Mouse (Mus musculus) CH12.LX (cell line): ENCODE measurements around the gene Stat1. TPM values are rescaled to one million over a fixed set of nuclear protein-coding genes. Genes with fewer than 3 reads are reported as not detected.
A peak's percentile ranks its signal among the peaks of the same experiment; 100 is the strongest.

ENCODE experiments used
- DNase-seq: peaks from one replicate; pipeline ENCODE4 v3.0.0-alpha.2; 2013; ENCODE audit errors: extremely low read depth
- H3K27ac ChIP-seq: 2 replicates; pipeline ENCODE4 v1.5.1; 2012; ENCODE audit warnings: low read depth, mild to moderate bottlenecking, control low read depth, moderate library complexity; ENCODE audit not compliant: insufficient read depth
- H3K27me3 ChIP-seq: replicated peaks from 2 replicates; pipeline ENCODE3; 2012; ENCODE audit warnings: inconsistent platforms
- H3K36me3 ChIP-seq, 2 experiments: replicated peaks in 1 of 2; 2 replicates each; pipeline versions ENCODE3 to v1.6.1; 2012; ENCODE audit warnings: inconsistent platforms in 1 of 2, low read length in 1 of 2, mild to moderate bottlenecking in 1 of 2, mixed read lengths in 1 of 2, moderate library complexity in 1 of 2; ENCODE audit not compliant: control insufficient read depth in 1 of 2, insufficient read depth in 1 of 2
- H3K4me1 ChIP-seq, 2 experiments: 2 replicates each; pipeline ENCODE4 v1.6.1; 2012; ENCODE audit warnings: inconsistent platforms in 1 of 2, moderate library complexity in 1 of 2; ENCODE audit not compliant: insufficient read depth in 2 of 2, control insufficient read depth in 1 of 2
- H3K4me2 ChIP-seq: 2 replicates; pipeline ENCODE4 v1.6.1; 2012; ENCODE audit warnings: low read depth, mild to moderate bottlenecking, control low read depth; ENCODE audit not compliant: poor library complexity, insufficient read depth, severe bottlenecking
- H3K4me3 ChIP-seq, 3 experiments: fragments of 150-350 bp in 1 of 3; sonication (generic) in 1 of 3; replicated peaks in 1 of 3; 2 replicates each; pipeline versions ENCODE3 to v1.5.1; 2011 to 2012; ENCODE audit warnings: low read depth in 2 of 3, low read length in 2 of 3, mild to moderate bottlenecking in 2 of 3, moderate library complexity in 2 of 3, control low read depth in 1 of 3, improper control_type of control experiment in 1 of 3, inconsistent platforms in 1 of 3, mixed read lengths in 1 of 3; ENCODE audit not compliant: poor library complexity in 1 of 3
- H3K79me2 ChIP-seq: replicated peaks from 2 replicates; pipeline ENCODE4 v1.6.1; 2012; ENCODE audit warnings: mild to moderate bottlenecking, moderate library complexity; ENCODE audit not compliant: control insufficient read depth, poor library complexity, insufficient read depth, severe bottlenecking; ENCODE audit errors: extremely low read depth
- H3K9ac ChIP-seq: 2 replicates; pipeline ENCODE4 v1.6.1; 2012; ENCODE audit warnings: low read depth, mild to moderate bottlenecking, control low read depth, moderate library complexity; ENCODE audit not compliant: insufficient read depth
- H3K9me3 ChIP-seq: replicated peaks from 2 replicates; pipeline ENCODE3; 2012; ENCODE audit warnings: low read length, inconsistent platforms, mixed read lengths
- BHLHE40 ChIP-seq: IDR thresholded peaks from 2 replicates; pipeline ENCODE4 v1.6.1; 2011; ENCODE audit warnings: mild to moderate bottlenecking, low read depth, low read length, improper control_type of control experiment
- CHD1 ChIP-seq: IDR thresholded peaks from 2 replicates; pipeline ENCODE4 v1.6.1; 2012; ENCODE audit warnings: low read depth, low read length, improper control_type of control experiment, inconsistent platforms
- CHD2 ChIP-seq: IDR thresholded peaks from 2 replicates; pipeline ENCODE4 v1.6.1; 2011; ENCODE audit warnings: low read length, improper control_type of control experiment
- CTCF ChIP-seq, 2 experiments: IDR thresholded peaks in 1 of 2; conservative IDR thresholded peaks in 1 of 2; 2 replicates each; pipeline ENCODE4 v1.5.1; 2011 to 2012; ENCODE audit warnings: low read depth in 2 of 2, low read length in 2 of 2, improper control_type of control experiment in 1 of 2, inconsistent platforms in 1 of 2, mild to moderate bottlenecking in 1 of 2, moderate library complexity in 1 of 2
- E2F4 ChIP-seq: IDR thresholded peaks from 2 replicates; pipeline ENCODE4 v1.6.1; 2011; ENCODE audit warnings: low read depth, low read length, improper control_type of control experiment; ENCODE audit not compliant: insufficient replicate concordance
- ELF1 ChIP-seq: IDR thresholded peaks from 2 replicates; pipeline ENCODE4 v1.6.1; 2014; ENCODE audit warnings: low read depth, mild to moderate bottlenecking, inconsistent platforms, low read length, improper control_type of control experiment
- EP300 ChIP-seq: IDR thresholded peaks from 2 replicates; pipeline ENCODE4 v1.6.1; 2011; ENCODE audit warnings: low read length, improper control_type of control experiment
- ETS1 ChIP-seq: conservative IDR thresholded peaks from 2 replicates; pipeline ENCODE4 v1.6.1; 2012; ENCODE audit warnings: low read depth, mild to moderate bottlenecking, inconsistent platforms, low read length, improper control_type of control experiment, moderate library complexity
- GABPA ChIP-seq: IDR thresholded peaks from 2 replicates; pipeline ENCODE4 v1.6.1; 2012; ENCODE audit warnings: low read depth, low read length, improper control_type of control experiment, inconsistent platforms; ENCODE audit not compliant: insufficient replicate concordance
- HCFC1 ChIP-seq: IDR thresholded peaks from 2 replicates; pipeline ENCODE4 v1.6.1; 2012; ENCODE audit warnings: low read depth, mild to moderate bottlenecking, inconsistent platforms, low read length, improper control_type of control experiment
- IRF4 ChIP-seq: IDR thresholded peaks from 2 replicates; pipeline ENCODE4 v1.6.1; 2014; ENCODE audit warnings: low read depth, mild to moderate bottlenecking, inconsistent platforms, low read length, improper control_type of control experiment
- JUND ChIP-seq: conservative IDR thresholded peaks from 2 replicates; pipeline ENCODE4 v1.6.1; 2011; ENCODE audit warnings: low read depth, low read length, improper control_type of control experiment
- MAFK ChIP-seq: IDR thresholded peaks from 2 replicates; pipeline ENCODE4 v1.6.1; 2011; ENCODE audit warnings: low read length, improper control_type of control experiment; ENCODE audit not compliant: insufficient replicate concordance
- MAX ChIP-seq: IDR thresholded peaks from 2 replicates; pipeline ENCODE4 v1.6.1; 2011; ENCODE audit warnings: low read length, improper control_type of control experiment
- MAZ ChIP-seq: IDR thresholded peaks from 2 replicates; pipeline ENCODE4 v1.6.1; 2012; ENCODE audit warnings: low read depth, mild to moderate bottlenecking, inconsistent platforms, low read length, improper control_type of control experiment, moderate library complexity
- MEF2A ChIP-seq: IDR thresholded peaks from 2 replicates; pipeline ENCODE4 v1.6.1; 2014; ENCODE audit warnings: low read depth, mild to moderate bottlenecking, inconsistent platforms, low read length, improper control_type of control experiment, borderline replicate concordance
- MXI1 ChIP-seq: IDR thresholded peaks from 2 replicates; pipeline ENCODE4 v1.6.1; 2011; ENCODE audit warnings: mild to moderate bottlenecking, low read depth, low read length, improper control_type of control experiment
- MYC ChIP-seq: IDR thresholded peaks from 2 replicates; pipeline ENCODE4 v1.6.1; 2011; ENCODE audit warnings: low read depth, mild to moderate bottlenecking, improper control_type of control experiment, low read length
- NELFE ChIP-seq: IDR thresholded peaks from 2 replicates; pipeline ENCODE4 v1.6.1; 2011; ENCODE audit warnings: low read depth, low read length, improper control_type of control experiment
- NRF1 ChIP-seq: IDR thresholded peaks from 2 replicates; pipeline ENCODE4 v1.6.1; 2014; ENCODE audit warnings: low read depth, mild to moderate bottlenecking, inconsistent platforms, low read length, improper control_type of control experiment, moderate library complexity
- PAX5 ChIP-seq: IDR thresholded peaks from 2 replicates; pipeline ENCODE4 v1.6.1; 2012; ENCODE audit warnings: low read length, inconsistent platforms, mixed read lengths
- POLR2A ChIP-seq: IDR thresholded peaks from 2 replicates; pipeline ENCODE4 v1.6.1; 2011; ENCODE audit warnings: low read depth, mild to moderate bottlenecking, improper control_type of control experiment, low read length
- POLR2AphosphoS2 ChIP-seq: IDR thresholded peaks from 2 replicates; pipeline ENCODE4 v1.6.1; 2011; ENCODE audit warnings: low read depth, low read length, improper control_type of control experiment
- RAD21 ChIP-seq: IDR thresholded peaks from 2 replicates; pipeline ENCODE4 v1.6.1; 2011; ENCODE audit warnings: low read depth, mild to moderate bottlenecking, low read length, improper control_type of control experiment, moderate library complexity
- RCOR1 ChIP-seq: conservative IDR thresholded peaks from 2 replicates; pipeline ENCODE4 v1.6.1; 2012; ENCODE audit warnings: low read depth, mild to moderate bottlenecking, inconsistent platforms, low read length, improper control_type of control experiment
- SIN3A ChIP-seq: IDR thresholded peaks from 2 replicates; pipeline ENCODE4 v1.6.1; 2012; ENCODE audit warnings: low read length, improper control_type of control experiment, inconsistent platforms
- SMC3 ChIP-seq: IDR thresholded peaks from 2 replicates; pipeline ENCODE4 v1.6.1; 2011; ENCODE audit warnings: low read depth, low read length, improper control_type of control experiment
- TBP ChIP-seq: conservative IDR thresholded peaks from 2 replicates; pipeline ENCODE4 v1.6.1; 2011; ENCODE audit warnings: low read depth, low read length, improper control_type of control experiment
- TCF12 ChIP-seq: IDR thresholded peaks from 2 replicates; pipeline ENCODE4 v1.6.1; 2014; ENCODE audit warnings: low read depth, mild to moderate bottlenecking, inconsistent platforms, low read length, improper control_type of control experiment
- UBTF ChIP-seq: IDR thresholded peaks from 2 replicates; pipeline ENCODE4 v1.6.1; 2012; ENCODE audit warnings: low read depth, mild to moderate bottlenecking, inconsistent platforms, low read length, improper control_type of control experiment, moderate library complexity
- USF1 ChIP-seq: IDR thresholded peaks from 2 replicates; pipeline ENCODE4 v1.6.1; 2014; ENCODE audit warnings: low read depth, mild to moderate bottlenecking, inconsistent platforms, low read length, improper control_type of control experiment
- USF2 ChIP-seq: conservative IDR thresholded peaks from 2 replicates; pipeline ENCODE4 v1.6.1; 2011; ENCODE audit warnings: low read depth, low read length, improper control_type of control experiment
- ZC3H11A ChIP-seq: IDR thresholded peaks from 2 replicates; pipeline ENCODE4 v1.6.1; 2012; ENCODE audit warnings: low read depth, mild to moderate bottlenecking, inconsistent platforms, low read length, improper control_type of control experiment
- ZKSCAN1 ChIP-seq: IDR thresholded peaks from 2 replicates; pipeline ENCODE4 v1.6.1; 2012; ENCODE audit warnings: low read depth, inconsistent platforms, low read length, improper control_type of control experiment, borderline replicate concordance
- ZNF384 ChIP-seq: IDR thresholded peaks from 2 replicates; pipeline ENCODE4 v1.6.1; 2012; ENCODE audit warnings: low read depth, low read length, improper control_type of control experiment, inconsistent platforms
- dilution Hi-C: fragments of 300-500 bp; cut with MboI; formaldehyde crosslinking; loops from 2 replicates; pipeline ENCODE4 v1.14.3; 2020; ENCODE audit warnings: low sequenced_read_pairs; ENCODE audit not compliant: extremely low pct_unique_long_range_greater_than_20kb, extremely low pct_ligation_motif_present
- in situ Hi-C: fragments of 300-500 bp; cut with MboI; formaldehyde crosslinking; loops from 3 replicates; pipeline ENCODE4 v1.14.3; 2019; ENCODE audit warnings: low sequenced_read_pairs, low pct_ligation_motif_present, low pct_unique_long_range_greater_than_20kb, mixed read lengths
- polyA plus RNA-seq: library from polyadenylated mRNA; unstranded; fragments of >175 nt; gene quantifications from 2 replicates; pipeline ENCODE4 v1.2.1, GENCODE M21; 2012; ENCODE audit warnings: low read depth; ENCODE audit not compliant: insufficient read length
- total RNA-seq, 2 experiments: library from RNA; depleted of rRNA; stranded (reverse); fragments of 300-350 nt in 1 of 2; fragments of >200 nt in 1 of 2; gene quantifications; 2 replicates each; pipeline ENCODE4 v1.2.3; 2012 to 2014

Gene Stat1
- total and polyA plus RNA-seq, 3 experiments = 101 to 179 (median 143) TPM

DNA sequence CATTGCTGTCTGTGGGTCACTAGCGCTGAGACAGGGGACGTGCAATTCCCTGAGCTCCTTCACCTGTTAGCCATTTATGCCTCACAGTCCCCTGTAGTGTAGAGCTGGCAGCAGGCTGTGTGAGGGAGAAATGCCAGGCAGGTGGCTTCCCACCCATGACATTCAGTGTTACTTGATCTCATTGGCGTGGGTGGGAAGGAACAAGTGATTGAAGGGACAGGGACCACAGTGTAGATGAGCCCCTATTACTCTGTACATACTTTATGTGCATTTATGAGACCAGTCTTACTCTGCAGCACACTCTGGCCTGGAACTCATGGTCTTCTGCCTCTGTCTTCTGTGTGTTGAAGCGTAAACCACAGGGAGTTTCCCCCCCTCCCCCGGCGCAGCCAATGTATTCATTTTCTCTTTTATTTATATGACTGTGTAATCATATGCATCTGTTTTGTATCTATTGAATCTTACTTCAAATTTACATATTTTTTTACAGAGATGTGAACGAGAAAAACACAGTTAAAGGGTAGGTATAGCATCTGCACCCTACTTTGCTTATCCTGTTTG is 24.4 kb downstream of the Stat1 start (continued):
- TF ChIP-seq ZNF384 (peak; percentile 43), MAFK (0 out of 2 replicates have a peak, but pooled peaks have one; percentile 30), ZC3H11A (no peak), ETS1 (peak; percentile 62; the same call in 1 of the 2 replicates), USF2 (no peak), MAZ (peak; percentile 71), HCFC1 (no peak), PAX5 (no peak)

DNA sequence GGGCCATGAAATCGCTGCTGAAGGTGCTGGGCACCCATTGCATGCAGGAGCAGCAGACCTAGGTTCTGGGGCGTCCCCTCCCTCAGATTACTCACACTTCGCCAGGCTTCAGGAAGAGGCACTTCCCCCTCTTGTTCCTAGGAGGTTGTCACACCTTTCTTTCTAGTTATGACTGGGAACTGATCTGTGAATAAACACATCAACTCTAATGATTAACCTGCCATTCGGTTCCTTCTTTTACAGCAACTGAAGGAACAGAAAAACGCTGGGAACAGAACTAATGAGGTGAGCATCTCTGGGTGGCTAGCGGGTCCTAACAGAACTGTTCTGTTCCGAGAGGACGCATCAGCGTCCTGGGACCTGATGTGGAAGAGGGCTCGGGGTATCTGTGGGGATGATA is 25.7 kb downstream of the Stat1 start:
- no peaks in the 10 kb centered on the region for H3K27me3 ChIP-seq
- H3K9me3 ChIP-seq = no peaks in the 10 kb centered on the region
- H3K27ac ChIP-seq = peak overlapping the region; percentile 96
- H3K36me3 ChIP-seq = peaks cover 78% of the 10 kb centered on the region in 2 experiments
- in situ Hi-C loops (no loop called here), dilution Hi-C loops (no loop called here)
- peak overlapping the region; percentile 52; the same call in 1 of the 2 replicates for H3K4me2 ChIP-seq
- DNase-seq = peak; percentile 78
- 0 out of 2 replicates have a peak, but pooled peaks cover 2% of the 10 kb centered on the region for H3K79me2 ChIP-seq
- peaks cover 33 to 94% of the 10 kb centered on the region in 2 experiments for H3K4me1 ChIP-seq
- peak overlapping the region in 2 of 3 experiments; percentile 29 to 55 for H3K4me3 ChIP-seq
- peak overlapping the region; percentile 45; the same call in 1 of the 2 replicates for H3K9ac ChIP-seq
- TF ChIP-seq BHLHE40 = peak; percentile 91
- 0 out of 2 replicates have a peak, but pooled peaks have one; percentile 5 for TF ChIP-seq NRF1
- TF ChIP-seq MXI1 = peak; percentile 67
- no peak for TF ChIP-seq GABPA
- peak; percentile 98 for TF ChIP-seq IRF4
- TF ChIP-seq USF1 = no peak
- TF ChIP-seq MAFK = peak; percentile 57; the same call in 1 of the 2 replicates
- TF ChIP-seq MAZ = peak; percentile 77
- TF ChIP-seq PAX5 = no peak
- peak; percentile 93 for TF ChIP-seq ETS1
- peak; percentile 76 for TF ChIP-seq MAX
- peak; percentile 89 for TF ChIP-seq MEF2A
- no peak; the same call in 1 of the 2 replicates for TF ChIP-seq SMC3
- peak; percentile 88 for TF ChIP-seq CHD2
- no peak for TF ChIP-seq E2F4
- TF ChIP-seq CTCF (conservative IDR thresholded peaks at IDR 0.05 in 1 of 2, IDR thresholded peaks at IDR 0.05 in 1 of 2; ENCODE audit: low read depth in 2 of 2, low read length in 2 of 2) = no peak
- peak; percentile 77 for TF ChIP-seq MYC
- TF ChIP-seq TCF12 = peak; percentile 90
- 0 out of 2 replicates have a peak, but pooled peaks have one; percentile 43 for TF ChIP-seq ZNF384
- no peak for TF ChIP-seq ZKSCAN1
- TF ChIP-seq JUND = peak; percentile 94
- TF ChIP-seq RAD21 = no peak
- TF ChIP-seq EP300 = peak; percentile 97
- TF ChIP-seq UBTF = no peak
- peak; percentile 62 for TF ChIP-seq ELF1
- 0 out of 2 replicates have a peak, but pooled peaks have one; percentile 22 for TF ChIP-seq TBP
- TF ChIP-seq CHD1 = peak; percentile 87; the same call in 1 of the 2 replicates
- TF ChIP-seq POLR2AphosphoS2 = no peak
- TF ChIP-seq NELFE = peak; percentile 47; the same call in 1 of the 2 replicates
- TF ChIP-seq HCFC1 = no peak
- TF ChIP-seq USF2 = no peak
- peak; percentile 90 for TF ChIP-seq SIN3A
- peak; percentile 95 for TF ChIP-seq RCOR1
- TF ChIP-seq POLR2A = no peak; the same call in 1 of the 2 replicates
